Mouse (Mus musculus) kidney, postnatal 0 days (tissue): ENCODE results near the gene Tmpo. TPM values are rescaled to one million over a fixed set of nuclear protein-coding genes. Genes with fewer than 3 reads are reported as not detected.
"Not testable (repeated sequence)": the region's sequence is repeated elsewhere in the genome, so short reads cannot be mapped to it uniquely, and the experiment has no call there.

Source experiments
- ATAC-seq: fragments of 200-750 bp; cut with Nextera tagmentation; replicated peaks from 2 replicates; pipeline ENCODE4 v1.8.0; 2017; ENCODE audit warnings: low read depth, moderate number of reproducible peaks, moderate TSS enrichment, moderate library complexity; ENCODE audit not compliant: low FRiP score
- DNase-seq: peaks from one replicate; pipeline ENCODE4 v3.0.0-alpha.2; 2016; ENCODE audit warnings: low spot score
- H3K27ac ChIP-seq: fragments of 300-500 bp; sonication (generic); 2 replicates; pipeline ENCODE4 v1.5.1; 2014; ENCODE audit warnings: mild to moderate bottlenecking
- H3K27me3 ChIP-seq: fragments of 300-500 bp; sonication (generic); 2 replicates; pipeline ENCODE4 v1.6.1; 2014; ENCODE audit warnings: low read length, mixed read lengths; ENCODE audit not compliant: insufficient read depth
- H3K36me3 ChIP-seq: fragments of 300-500 bp; sonication (generic); 2 replicates; pipeline ENCODE4 v1.6.1; 2014; ENCODE audit warnings: low read length, mixed read lengths; ENCODE audit not compliant: insufficient read depth
- H3K4me1 ChIP-seq: fragments of 300-500 bp; sonication (generic); replicated peaks from 2 replicates; pipeline ENCODE4 v1.6.1; 2014; ENCODE audit warnings: antibody characterized with exemption, low read length, mixed read lengths; ENCODE audit not compliant: insufficient read depth
- H3K4me2 ChIP-seq: fragments of 300-500 bp; sonication (generic); 2 replicates; pipeline ENCODE4 v1.6.1; 2014; ENCODE audit warnings: mild to moderate bottlenecking, low read length, moderate library complexity, mixed read lengths
- H3K4me3 ChIP-seq: fragments of 300-500 bp; sonication (generic); replicated peaks from 2 replicates; pipeline ENCODE4 v1.5.1; 2014; ENCODE audit warnings: low read depth, low read length
- H3K9ac ChIP-seq: fragments of 300-500 bp; sonication (generic); 2 replicates; pipeline ENCODE4 v1.6.1; 2014; ENCODE audit warnings: low read depth, low read length
- H3K9me3 ChIP-seq: fragments of 300-500 bp; sonication (generic); replicated peaks from 2 replicates; pipeline ENCODE4 v1.6.1; 2016; ENCODE audit warnings: low read length, inconsistent platforms, mixed read lengths
- CTCF ChIP-seq: IDR thresholded peaks from 2 replicates; pipeline ENCODE4 v1.5.1; 2016; ENCODE audit warnings: antibody characterized with exemption, low read depth, mild to moderate bottlenecking, moderate library complexity
- WGBS: fragments of 180-500 bp; shearing (Covaris S2); extraction: QIAGEN DNeasy Blood & Tissue Kit; methylation state at CpG from one replicate; pipeline ENCODE4 v1.1.7; 2014; 5-methylcytosine and 5-hydroxymethylcytosine counted together
- polyA plus RNA-seq: library from polyadenylated mRNA; unstranded; fragments of >200 nt; fragmentation: Nextera tagmentation; extraction: Ambion mirVana; gene quantifications from 2 replicates; pipeline ENCODE4 v1.2.1, GENCODE M21; 2015

The Tmpo gene
- polyA plus RNA-seq, 1 experiment from 2014 or later = 160 TPM

GRCm38 (mm10) chr10:91187872-91188271, 6.8 kb upstream of the Tmpo start:
- TF ChIP-seq CTCF = peak; percentile 89
- Histone ChIP-seq H3K27ac (peak overlapping the region; percentile 88), H3K27me3 (no peaks in the 10 kb centered on the region), H3K36me3 (no peaks in the 10 kb centered on the region), H3K9ac (peak overlapping the region; percentile 68), H3K4me2 (peak overlapping the region; percentile 58), H3K9me3 (no peaks in the 10 kb centered on the region), H3K4me3 (peak overlapping the region; percentile 32), H3K4me1 (peaks cover 5% of the 10 kb centered on the region; the same call in 1 of the 2 replicates)
- DNase-seq (peak; percentile 95), ATAC-seq (0 out of 2 replicates have a peak, but pooled peaks have one; percentile 16)
- under 1% methylated on average over 15 of the region's 15 CpGs for WGBS

DNA sequence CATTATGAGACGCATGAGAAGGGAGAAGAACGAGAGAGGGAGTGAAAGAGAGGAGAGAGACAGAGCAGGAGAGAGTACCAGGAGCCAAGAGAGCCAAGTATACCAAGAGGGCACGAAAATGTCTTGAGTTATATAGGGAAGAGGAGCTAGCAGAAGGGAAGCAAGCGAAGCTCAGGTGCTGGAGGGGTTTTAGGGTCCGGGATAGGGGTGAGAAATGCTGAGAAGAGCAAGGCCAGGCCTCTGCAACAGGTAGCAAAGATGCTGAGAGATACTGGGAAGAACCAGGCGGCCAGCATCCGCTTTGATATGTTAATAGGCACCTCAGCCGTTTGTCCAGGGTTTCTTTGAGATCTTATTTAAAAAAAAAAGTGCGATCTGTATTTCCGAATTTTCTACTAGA, 6.2 kb upstream of the Tmpo start:
- H3K4me1 ChIP-seq = peaks cover 5% of the 10 kb centered on the region; the same call in 1 of the 2 replicates
- H3K4me2 ChIP-seq = peak overlapping the region; percentile 58
- no peaks in the 10 kb centered on the region for H3K9me3 ChIP-seq
- no peaks in the 10 kb centered on the region for H3K27me3 ChIP-seq
- no peaks in the 10 kb centered on the region for H3K36me3 ChIP-seq
- H3K4me3 ChIP-seq = peak overlapping the region; percentile 32
- peak overlapping the region; percentile 68 for H3K9ac ChIP-seq
- no peak for TF ChIP-seq CTCF
- peak overlapping the region; percentile 88 for H3K27ac ChIP-seq
- ATAC-seq = no peak
- 27% methylated on average over 10 of the region's 10 CpGs for WGBS
- DNase-seq = peak; percentile 47

- Histone ChIP-seq H3K9ac (no peak overlapping the region), H3K4me3 (no peak overlapping the region), H3K9me3 (no peaks in the 10 kb centered on the region), H3K4me2 (no peak overlapping the region), H3K36me3 (no peaks in the 10 kb centered on the region), H3K27me3 (no peaks in the 10 kb centered on the region), H3K4me1 (peaks cover 5% of the 10 kb centered on the region; the same call in 1 of the 2 replicates), H3K27ac (no peak overlapping the region)
- TF ChIP-seq CTCF = no peak
- DNase-seq = no peak
- 74% methylated on average over 2 of the region's 2 CpGs for WGBS
- ATAC-seq = no peak
Measured at GRCm38 (mm10) chr10:91185721-91186120, 4.6 kb upstream of the Tmpo start.

DNA sequence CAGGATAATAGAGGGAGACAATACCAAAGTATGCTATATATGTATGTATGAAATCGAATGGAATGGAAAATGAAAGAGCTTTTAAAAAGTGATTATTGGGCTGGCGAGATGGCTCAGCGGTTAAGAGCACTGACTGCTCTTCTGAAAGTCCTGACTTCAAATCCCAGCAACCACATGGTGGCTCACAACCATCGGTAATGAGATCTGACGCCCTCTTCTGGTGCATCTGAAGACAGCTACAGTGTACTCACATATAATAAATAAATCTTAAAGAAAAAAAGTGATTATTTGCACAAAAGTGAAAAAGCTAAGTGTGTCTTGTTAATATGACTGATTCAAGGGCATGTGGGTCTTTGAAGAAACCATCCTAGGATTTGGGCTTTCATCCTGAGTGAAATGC, 3.8 kb upstream of the Tmpo start:
- not testable (repeated sequence) for H3K4me3 ChIP-seq, ATAC-seq, H3K36me3 ChIP-seq, DNase-seq, H3K4me2 ChIP-seq, H3K4me1 ChIP-seq, H3K9ac ChIP-seq, H3K27ac ChIP-seq, H3K27me3 ChIP-seq, H3K9me3 ChIP-seq
- WGBS = 80% methylated on average over 5 of the region's 5 CpGs
- peak; percentile 50 for TF ChIP-seq CTCF

- Histone ChIP-seq H3K4me3 (no peak overlapping the region), H3K4me2 (peak overlapping the region; percentile 49; the same call in 1 of the 2 replicates), H3K27me3 (no peaks in the 10 kb centered on the region), H3K36me3 (no peaks in the 10 kb centered on the region), H3K9me3 (no peaks in the 10 kb centered on the region), H3K4me1 (peaks cover 5% of the 10 kb centered on the region; the same call in 1 of the 2 replicates), H3K27ac (peak overlapping the region; percentile 96), H3K9ac (no peak overlapping the region)
- no peak for TF ChIP-seq CTCF
- peak; percentile 23 for ATAC-seq
- 29% methylated on average over 3 of the region's 3 CpGs for WGBS
- peak; percentile 60 for DNase-seq
Measured at GRCm38 (mm10) chr10:91183316-91183715, 2.2 kb upstream of the Tmpo start.

- Histone ChIP-seq H3K9ac (peak overlapping the region; percentile 56; the same call in 1 of the 2 replicates), H3K27ac (peak overlapping the region; percentile 96), H3K4me1 (peaks cover 5% of the 10 kb centered on the region; the same call in 1 of the 2 replicates), H3K4me2 (peak overlapping the region; percentile 49), H3K4me3 (peak overlapping the region; percentile 44), H3K27me3 (no peaks in the 10 kb centered on the region), H3K9me3 (no peaks in the 10 kb centered on the region), H3K36me3 (no peaks in the 10 kb centered on the region)
- DNase-seq (peak; percentile 64), ATAC-seq (no peak)
- TF ChIP-seq CTCF = no peak; the same call in 1 of the 2 replicates
- WGBS = 2% methylated on average over 16 of the region's 16 CpGs
Measured at GRCm38 (mm10) chr10:91182291-91182990, 1.3 kb upstream of the Tmpo start.
